Mouse (Mus musculus) limb, embryonic 11.5 days (tissue): Measurements from ENCODE around the gene Hand2. TPM values are rescaled to one million over a fixed set of nuclear protein-coding genes. Genes with fewer than 3 reads are reported as not detected.

Experiments
- ATAC-seq: fragments of 200-750 bp; cut with Nextera tagmentation; 2 replicates; pipeline ENCODE4 v1.8.0; 2017; ENCODE audit warnings: low read depth; ENCODE audit not compliant: insufficient number of reproducible peaks, low FRiP score, low TSS enrichment
- DNase-seq: peaks from one replicate; pipeline ENCODE4 v3.0.0-alpha.2; 2015; ENCODE audit warnings: low spot score
- H3K27ac ChIP-seq: fragments of 300-500 bp; sonication (generic); replicated peaks from 2 replicates; pipeline ENCODE4 v1.5.1; 2014; ENCODE audit warnings: low read depth, mild to moderate bottlenecking, low read length
- H3K27me3 ChIP-seq: fragments of 300-500 bp; sonication (generic); 2 replicates; pipeline ENCODE4 v1.6.1; 2014; ENCODE audit warnings: mild to moderate bottlenecking, low read length, mixed read lengths; ENCODE audit not compliant: control insufficient read depth, insufficient read depth
- H3K36me3 ChIP-seq: fragments of 300-500 bp; sonication (generic); 2 replicates; pipeline ENCODE4 v1.6.1; 2014; ENCODE audit warnings: mild to moderate bottlenecking, low read length, moderate library complexity, mixed read lengths; ENCODE audit not compliant: control insufficient read depth, insufficient read depth
- H3K4me1 ChIP-seq: fragments of 300-500 bp; sonication (generic); 2 replicates; pipeline ENCODE4 v1.6.1; 2014; ENCODE audit warnings: low read length, mixed read lengths; ENCODE audit not compliant: control insufficient read depth, insufficient read depth
- H3K4me2 ChIP-seq: fragments of 300-500 bp; sonication (generic); 2 replicates; pipeline ENCODE4 v1.6.1; 2014; ENCODE audit warnings: low read depth, mild to moderate bottlenecking, moderate library complexity; ENCODE audit not compliant: severe bottlenecking
- H3K4me3 ChIP-seq: fragments of 300-500 bp; sonication (generic); 2 replicates; pipeline ENCODE4 v1.5.1; 2014; ENCODE audit warnings: low read depth, low read length
- H3K9ac ChIP-seq: fragments of 300-500 bp; sonication (generic); 2 replicates; pipeline ENCODE4 v1.6.1; 2014; ENCODE audit warnings: mild to moderate bottlenecking, low read length
- H3K9me3 ChIP-seq: fragments of 300-500 bp; sonication (generic); 2 replicates; pipeline ENCODE4 v1.6.1; 2016; ENCODE audit warnings: low read length; ENCODE audit not compliant: control insufficient read depth
- WGBS: fragments of 180-500 bp; shearing (Covaris S2); extraction: QIAGEN DNeasy Blood & Tissue Kit; methylation state at CpG from one replicate; pipeline ENCODE4 v1.1.7; 2014; 5-methylcytosine and 5-hydroxymethylcytosine counted together
- polyA plus RNA-seq: library from polyadenylated mRNA; unstranded; fragments of >200 nt; fragmentation: Nextera tagmentation; extraction: Ambion mirVana; gene quantifications from 2 replicates; pipeline ENCODE4 v1.2.1, GENCODE M21; 2014

The Hand2 gene
- 27.3 and 30.3 TPM in 2 replicates for polyA plus RNA-seq

DNA sequence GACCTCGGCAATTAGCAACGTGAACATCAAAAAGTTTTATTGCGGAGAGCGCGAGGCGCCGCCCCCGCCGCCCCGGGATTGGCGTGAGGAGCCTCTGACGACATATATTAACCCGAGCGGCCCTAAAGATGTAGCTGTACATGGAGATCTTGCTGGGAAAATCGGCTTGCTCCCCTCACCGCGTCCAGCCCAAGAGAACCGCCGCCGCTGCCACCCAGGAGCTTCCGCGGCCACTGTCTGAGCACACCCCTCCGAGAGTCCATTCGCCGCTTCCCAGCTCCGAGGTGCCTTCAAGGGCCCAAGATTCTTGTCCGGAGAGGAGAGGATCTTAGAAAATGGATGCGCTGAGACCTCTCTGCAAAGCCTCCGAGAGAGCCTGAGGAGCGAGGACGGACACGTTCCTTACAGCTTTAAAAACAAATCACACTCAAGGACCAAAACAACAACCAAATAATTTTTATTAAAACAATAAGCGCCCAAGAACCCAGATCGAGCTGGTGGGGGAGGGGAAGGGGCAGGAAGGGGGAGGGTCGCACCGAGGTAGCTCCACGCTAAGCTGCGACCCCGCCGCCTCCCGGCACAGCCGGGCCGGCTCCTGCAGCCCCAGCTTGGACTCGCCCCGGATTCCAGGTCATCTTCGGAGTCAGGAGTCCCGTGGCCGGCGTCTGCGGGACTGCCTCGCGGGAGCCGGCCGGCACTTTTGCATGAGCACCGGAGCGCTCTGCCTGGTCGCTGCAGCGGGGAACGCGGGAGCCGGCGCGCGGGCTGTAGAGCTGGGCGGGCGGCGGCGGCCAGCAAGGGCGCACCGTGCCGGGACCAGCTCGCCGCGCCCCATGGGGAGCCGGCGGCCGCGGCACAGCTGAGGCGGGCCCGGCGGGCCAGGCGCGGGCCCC lies at the start of gene Hand2:
Hand2 (plus strand) TSS at position 133 of the 893 bp plus-strand sequence.
- ATAC-seq (peak; percentile 67), DNase-seq (peak; percentile 87)
- Histone ChIP-seq H3K9me3 (no peaks in the 10 kb centered on the region), H3K9ac (peak within 1 kb of the TSS; percentile 99), H3K36me3 (no peaks in the 10 kb centered on the region; the same call in 1 of the 2 replicates), H3K27ac (peak within 1 kb of the TSS; percentile 99), H3K4me1 (no peaks in the 10 kb centered on the region), H3K4me2 (peak within 1 kb of the TSS; percentile 61), H3K27me3 (peaks cover 6% of the 10 kb centered on the region), H3K4me3 (peak within 1 kb of the TSS; percentile 85)
- WGBS: under 1% methylated on average over 58 of the region's 83 CpGs

DNA sequence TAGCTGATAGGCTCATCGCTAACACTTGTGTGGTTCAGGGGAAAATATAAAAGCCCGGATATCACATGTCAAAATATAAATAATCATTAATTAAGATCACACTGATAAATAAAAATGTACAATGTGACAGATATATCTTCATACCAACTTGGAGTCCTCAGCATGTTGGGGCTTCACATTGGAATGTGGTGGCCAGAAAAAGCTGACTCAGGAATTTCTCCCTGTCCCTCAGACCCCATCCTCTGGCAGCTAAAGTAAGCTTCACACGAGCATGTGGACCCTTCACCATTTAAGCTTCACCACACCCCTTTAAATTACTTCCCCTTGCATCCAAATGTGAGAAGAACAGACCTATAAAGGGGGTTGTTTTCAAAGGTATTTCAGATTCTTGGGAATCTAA lies 47.7 kb upstream of the Hand2 start:
- DNase-seq: no peak
- Histone ChIP-seq H3K27ac (no peak overlapping the region), H3K27me3 (no peaks in the 10 kb centered on the region), H3K9ac (no peak overlapping the region), H3K4me2 (no peak overlapping the region), H3K36me3 (no peaks in the 10 kb centered on the region), H3K4me3 (no peak overlapping the region), H3K4me1 (no peaks in the 10 kb centered on the region), H3K9me3 (no peaks in the 10 kb centered on the region)
- WGBS: 74% methylated on average over 3 of the region's 3 CpGs
- ATAC-seq: no peak

DNA sequence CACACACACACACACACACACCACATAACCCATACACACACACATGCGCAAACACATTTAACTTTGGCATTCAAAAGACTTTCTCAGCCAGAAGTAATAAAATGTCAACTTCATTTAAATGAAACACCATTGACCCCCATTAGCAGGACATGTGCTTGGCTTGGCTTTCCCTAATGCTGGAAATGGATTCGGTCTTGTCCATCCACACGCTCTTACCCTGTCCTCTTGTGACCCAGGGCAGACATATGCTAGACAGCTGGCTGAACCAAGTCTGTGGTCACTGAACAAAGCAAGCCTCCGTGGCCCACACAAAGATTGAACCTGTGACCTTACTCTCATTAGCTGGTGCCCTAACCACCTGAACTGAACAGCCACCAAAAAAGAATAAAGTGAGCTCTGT lies 27.3 kb upstream of the Hand2 start:
- Histone ChIP-seq H3K36me3 (no peaks in the 10 kb centered on the region), H3K27me3 (no peaks in the 10 kb centered on the region), H3K4me3 (no peak overlapping the region), H3K27ac (no peak overlapping the region), H3K4me2 (no peak overlapping the region), H3K9ac (no peak overlapping the region), H3K9me3 (no peaks in the 10 kb centered on the region), H3K4me1 (no peaks in the 10 kb centered on the region)
- 28% methylated on average over 4 of the region's 4 CpGs for WGBS
- ATAC-seq (0 out of 2 replicates have a peak, but pooled peaks have one; percentile 35), DNase-seq (peak; percentile 49)

DNA sequence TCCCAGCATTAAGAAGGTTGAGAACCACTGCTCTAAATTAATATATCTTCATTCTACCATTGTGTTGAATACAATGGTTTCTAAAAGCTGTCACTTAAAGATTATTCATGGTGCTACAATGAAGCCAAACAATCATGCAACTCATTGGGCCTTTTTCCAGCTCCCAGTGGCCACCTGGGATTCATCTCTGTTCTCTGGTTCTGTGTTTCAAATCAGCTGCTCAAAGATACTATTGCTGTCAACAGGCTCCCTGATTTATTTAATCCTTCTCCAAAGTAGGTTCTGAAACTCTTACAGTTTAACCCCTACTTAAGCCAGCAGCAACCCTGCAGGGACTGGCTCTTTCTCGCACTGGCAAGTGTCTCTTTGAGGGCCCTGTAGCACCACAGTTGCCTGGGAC lies 17.3 kb upstream of the Hand2 start:
- Histone ChIP-seq H3K27me3 (no peaks in the 10 kb centered on the region), H3K36me3 (no peaks in the 10 kb centered on the region), H3K4me2 (no peak overlapping the region), H3K27ac (no peak overlapping the region), H3K9me3 (no peaks in the 10 kb centered on the region), H3K4me3 (no peak overlapping the region), H3K9ac (no peak overlapping the region), H3K4me1 (no peaks in the 10 kb centered on the region)
- DNase-seq (no peak), ATAC-seq (no peak)
- WGBS: 69% methylated on average over 1 of the region's 1 CpGs

DNA sequence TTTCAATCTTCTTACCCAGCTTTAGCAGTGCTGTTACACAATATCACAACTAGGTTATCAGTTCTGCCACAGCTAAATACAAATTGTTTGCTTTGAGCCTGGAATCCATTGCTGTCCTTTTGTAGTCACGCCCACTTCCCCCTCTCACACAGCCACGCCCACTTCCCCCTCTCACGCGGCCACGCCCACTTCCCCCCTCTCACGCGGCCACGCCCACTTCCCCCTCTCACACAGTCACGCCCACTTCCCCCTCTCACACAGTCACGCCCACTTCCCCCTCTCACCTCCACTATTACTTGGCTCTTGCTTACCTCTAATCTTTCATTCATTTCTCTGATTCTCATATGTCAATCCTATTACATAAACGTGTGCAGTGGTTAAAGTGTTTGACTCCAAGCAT lies 15.8 kb upstream of the Hand2 start:
- Histone ChIP-seq H3K9ac (no peak overlapping the region), H3K27ac (no peak overlapping the region), H3K36me3 (no peaks in the 10 kb centered on the region), H3K9me3 (no peaks in the 10 kb centered on the region), H3K4me3 (no peak overlapping the region), H3K4me2 (no peak overlapping the region), H3K27me3 (no peaks in the 10 kb centered on the region), H3K4me1 (no peaks in the 10 kb centered on the region)
- 63% methylated on average over 11 of the region's 11 CpGs for WGBS
- no peak for DNase-seq
- no peak for ATAC-seq

DNA sequence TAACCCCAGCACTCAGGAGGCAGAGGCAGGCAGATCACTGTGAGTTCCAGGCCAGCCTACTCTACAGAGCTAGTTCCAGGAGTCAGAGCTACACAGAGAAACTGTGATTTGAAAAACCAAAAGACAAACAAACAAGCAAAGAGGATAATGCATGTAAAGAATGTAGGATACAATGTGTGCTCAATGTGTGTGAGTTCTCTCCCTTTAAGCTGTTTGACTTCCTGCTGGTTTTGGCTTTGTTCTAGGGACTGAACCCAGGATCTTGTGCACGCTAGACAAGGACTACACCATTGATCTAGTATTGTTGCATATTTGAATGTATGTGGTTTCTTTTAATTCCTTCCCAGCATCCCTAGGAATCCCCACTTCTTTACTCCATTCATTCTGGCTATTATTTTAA lies 14.3 kb upstream of the Hand2 start:
- Histone ChIP-seq H3K4me2 (no peak overlapping the region), H3K36me3 (no peaks in the 10 kb centered on the region), H3K27ac (no peak overlapping the region), H3K4me1 (no peaks in the 10 kb centered on the region), H3K9me3 (no peaks in the 10 kb centered on the region), H3K4me3 (no peak overlapping the region), H3K27me3 (no peaks in the 10 kb centered on the region), H3K9ac (no peak overlapping the region)
- 85% methylated on average over 1 of the region's 1 CpGs for WGBS
- no peak for DNase-seq
- ATAC-seq: no peak

DNA sequence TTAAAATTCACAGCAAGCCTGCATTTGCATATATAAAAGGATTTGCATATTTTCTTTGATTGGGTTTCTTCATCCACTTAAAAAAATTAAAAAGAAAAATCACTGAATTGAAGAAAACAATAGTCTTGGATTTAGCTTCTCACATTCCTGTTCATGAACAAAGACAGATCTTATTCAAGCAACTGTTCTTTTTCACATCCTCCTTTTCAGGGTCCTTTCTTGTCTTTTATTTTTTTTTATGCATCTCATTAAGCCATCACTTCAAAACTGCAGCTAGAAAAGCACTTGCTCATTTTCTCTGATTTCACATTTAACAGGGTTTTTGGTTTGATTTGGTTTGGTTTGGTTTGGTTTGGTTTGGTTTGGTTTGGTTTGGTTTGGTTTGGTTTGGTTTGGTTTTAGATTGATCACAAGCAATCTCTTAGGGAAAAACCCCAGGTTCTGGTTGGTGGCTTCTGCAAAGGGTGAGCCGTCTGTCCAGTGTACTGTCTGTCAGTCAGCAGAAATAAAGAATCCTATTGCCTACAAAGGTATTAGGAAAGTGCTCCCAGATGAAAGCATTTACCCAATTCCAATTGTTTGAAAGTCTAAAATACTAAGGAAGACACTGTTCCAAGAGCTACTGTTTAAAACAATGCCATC lies 10.8 kb upstream of the Hand2 start:
- Histone ChIP-seq H3K9ac (no peak overlapping the region), H3K27ac (no peak overlapping the region), H3K4me2 (no peak overlapping the region), H3K9me3 (no peaks in the 10 kb centered on the region), H3K36me3 (no peaks in the 10 kb centered on the region), H3K4me3 (no peak overlapping the region), H3K27me3 (no peaks in the 10 kb centered on the region), H3K4me1 (peaks cover 5% of the 10 kb centered on the region)
- WGBS: 31% methylated on average over 1 of the region's 1 CpGs
- DNase-seq (peak; percentile 17), ATAC-seq (no peak)

DNA sequence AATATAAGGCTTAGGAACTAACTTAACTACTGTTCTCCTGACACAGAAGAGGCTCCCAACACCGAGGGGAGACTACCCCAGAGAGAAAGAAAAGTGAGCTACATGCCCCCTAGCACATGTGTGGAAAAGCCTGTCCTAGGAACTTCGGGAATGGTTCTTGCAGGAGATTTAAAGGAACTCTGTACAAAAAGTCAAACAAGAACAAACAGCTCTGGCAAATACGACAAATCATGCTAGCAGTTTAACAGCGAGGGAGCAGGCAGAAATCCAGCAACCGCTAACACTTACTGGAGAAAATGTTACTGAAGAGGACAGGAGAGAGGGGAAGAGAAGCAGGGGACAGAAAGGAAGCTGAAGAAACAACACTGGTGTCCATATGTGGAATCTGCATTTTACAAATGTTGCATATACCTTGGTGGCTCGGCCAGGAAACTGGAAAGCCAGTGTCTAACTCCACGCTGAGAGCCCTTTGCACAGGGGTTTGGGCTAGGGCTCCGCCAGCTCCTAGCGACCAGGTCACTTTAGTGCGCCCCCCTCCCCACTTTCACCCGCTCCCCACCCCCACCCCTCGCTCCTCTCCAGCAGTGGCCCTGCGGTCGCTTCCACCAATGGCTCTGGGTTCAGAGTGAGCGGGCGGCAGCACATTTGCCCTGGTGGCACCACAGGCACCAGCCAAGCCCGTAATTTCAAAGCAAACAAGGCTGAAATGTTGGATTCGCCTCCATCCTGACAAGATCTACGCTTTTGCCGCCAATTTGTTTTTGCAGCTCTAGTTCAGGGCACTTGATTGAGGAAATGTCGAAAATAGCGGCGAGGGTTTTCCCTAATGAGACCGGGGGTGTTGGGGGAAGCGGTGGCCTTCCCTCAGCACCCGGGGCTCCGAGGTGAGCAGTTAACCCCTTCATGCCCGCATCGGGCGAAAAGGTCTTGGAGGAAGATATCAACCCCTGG lies 8.5 kb upstream of the Hand2 start:
- peaks cover 5% of the 10 kb centered on the region for H3K4me1 ChIP-seq
- H3K4me3 ChIP-seq: peak overlapping the region; percentile 41
- H3K4me2 ChIP-seq: peak overlapping the region; percentile 88
- H3K9me3 ChIP-seq: no peaks in the 10 kb centered on the region
- H3K27me3 ChIP-seq: no peaks in the 10 kb centered on the region
- H3K36me3 ChIP-seq: no peaks in the 10 kb centered on the region
- DNase-seq (peak; percentile 75), ATAC-seq (peak; percentile 77)
- H3K9ac ChIP-seq: peak overlapping the region; percentile 64
- WGBS: under 1% methylated on average over 30 of the region's 30 CpGs
- H3K27ac ChIP-seq: peak overlapping the region; percentile 76
